Mouse (Mus musculus) midbrain, embryonic 15.5 days (tissue): ENCODE measurements around the gene Bzw2. TPM values are rescaled to one million over a fixed set of nuclear protein-coding genes. Genes with fewer than 3 reads are reported as not detected.
A peak's percentile ranks its signal among the peaks of the same experiment; 100 is the strongest.

Experiments used
- ATAC-seq: fragments of 200-750 bp; cut with Nextera tagmentation; replicated peaks from 2 replicates; pipeline ENCODE4 v1.8.0; 2017; ENCODE audit warnings: moderate TSS enrichment
- H3K27ac ChIP-seq: fragments of 300-500 bp; sonication (generic); 2 replicates; pipeline ENCODE4 v1.5.1; 2015; ENCODE audit warnings: mild to moderate bottlenecking, inconsistent platforms
- H3K27me3 ChIP-seq: fragments of 300-500 bp; sonication (generic); replicated peaks from 2 replicates; pipeline ENCODE4 v1.6.1; 2015; ENCODE audit warnings: inconsistent platforms
- H3K36me3 ChIP-seq: fragments of 300-500 bp; sonication (generic); replicated peaks from 2 replicates; pipeline ENCODE4 v1.6.1; 2015; ENCODE audit warnings: inconsistent platforms
- H3K4me1 ChIP-seq: fragments of 300-500 bp; sonication (generic); 2 replicates; pipeline ENCODE4 v1.6.1; 2015; ENCODE audit warnings: inconsistent platforms
- H3K4me2 ChIP-seq: fragments of 300-500 bp; sonication (generic); 2 replicates; pipeline ENCODE4 v1.6.1; 2015; ENCODE audit warnings: inconsistent platforms, mild to moderate bottlenecking, moderate library complexity
- H3K4me3 ChIP-seq: fragments of 300-500 bp; sonication (generic); 2 replicates; pipeline ENCODE4 v1.5.1; 2015; ENCODE audit warnings: mild to moderate bottlenecking, inconsistent platforms
- H3K9ac ChIP-seq: fragments of 300-500 bp; sonication (generic); 2 replicates; pipeline ENCODE4 v1.6.1; 2015; ENCODE audit warnings: mild to moderate bottlenecking, inconsistent platforms
- H3K9me3 ChIP-seq: fragments of 300-500 bp; sonication (generic); 2 replicates; pipeline ENCODE4 v1.6.1; 2016; ENCODE audit warnings: inconsistent platforms
- WGBS: fragments of 180-500 bp; shearing (Covaris S2); methylation state at CpG from one replicate; pipeline ENCODE4 v1.1.7; 2015; ENCODE audit warnings: mixed read lengths; 5-methylcytosine and 5-hydroxymethylcytosine counted together
- polyA plus RNA-seq: library from polyadenylated mRNA; unstranded; fragments of >200 nt; fragmentation: Nextera tagmentation; extraction: Ambion mirVana; gene quantifications from 2 replicates; pipeline ENCODE4 v1.2.1, GENCODE M21; 2015

Bzw2 gene
- polyA plus RNA-seq, 1 experiment from 2014 or later, result 395 TPM

DNA sequence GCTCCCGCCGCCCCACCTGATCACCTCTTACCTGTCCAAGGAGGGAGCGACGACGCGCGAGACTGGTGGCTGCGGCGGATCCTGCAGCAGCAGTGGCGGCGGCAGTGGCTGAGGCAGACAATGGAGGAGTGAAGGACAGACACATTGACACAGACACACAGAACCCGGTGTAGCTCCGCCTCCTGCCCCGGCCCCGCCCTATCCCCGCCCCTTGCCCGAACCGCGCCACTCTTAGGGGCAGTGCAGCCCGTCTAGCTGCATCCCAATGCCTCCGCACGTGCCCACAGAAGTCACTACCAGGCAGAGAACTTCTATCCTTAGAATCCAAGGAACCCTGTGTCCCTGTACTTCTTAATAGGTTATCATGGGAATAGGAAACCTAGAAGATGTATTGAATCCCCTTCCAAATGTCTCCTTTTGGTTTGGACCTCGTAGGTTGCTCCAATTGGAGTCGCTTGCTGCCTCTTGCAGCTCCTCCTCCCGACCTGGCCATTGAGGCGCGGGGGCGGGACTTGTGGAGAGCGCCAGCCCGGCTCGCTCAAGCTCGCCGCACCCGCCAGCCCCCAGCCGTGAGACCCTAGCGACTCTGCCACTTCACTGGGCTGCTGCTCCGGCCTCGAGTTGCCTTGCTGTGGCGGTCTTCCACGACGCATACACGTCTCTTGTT lies 1.1 kb downstream of the Bzw2 start, which contains the start of gene Ankmy2:
Ankmy2 (plus strand) TSS at position 478 of the 667 bp plus-strand sequence.
- Histone ChIP-seq H3K9me3 (no peaks in the 10 kb centered on the region), H3K27ac (peak within 1 kb of the TSS; percentile 92), H3K36me3 (no peaks in the 10 kb centered on the region), H3K4me3 (peak within 1 kb of the TSS; percentile 73), H3K27me3 (no peaks in the 10 kb centered on the region), H3K4me2 (peak within 1 kb of the TSS; percentile 63), H3K9ac (peak within 1 kb of the TSS; percentile 84), H3K4me1 (peaks cover 29% of the 10 kb centered on the region)
- peak; percentile 97 for ATAC-seq
- WGBS, result under 1% methylated on average over 42 of the region's 42 CpGs

DNA sequence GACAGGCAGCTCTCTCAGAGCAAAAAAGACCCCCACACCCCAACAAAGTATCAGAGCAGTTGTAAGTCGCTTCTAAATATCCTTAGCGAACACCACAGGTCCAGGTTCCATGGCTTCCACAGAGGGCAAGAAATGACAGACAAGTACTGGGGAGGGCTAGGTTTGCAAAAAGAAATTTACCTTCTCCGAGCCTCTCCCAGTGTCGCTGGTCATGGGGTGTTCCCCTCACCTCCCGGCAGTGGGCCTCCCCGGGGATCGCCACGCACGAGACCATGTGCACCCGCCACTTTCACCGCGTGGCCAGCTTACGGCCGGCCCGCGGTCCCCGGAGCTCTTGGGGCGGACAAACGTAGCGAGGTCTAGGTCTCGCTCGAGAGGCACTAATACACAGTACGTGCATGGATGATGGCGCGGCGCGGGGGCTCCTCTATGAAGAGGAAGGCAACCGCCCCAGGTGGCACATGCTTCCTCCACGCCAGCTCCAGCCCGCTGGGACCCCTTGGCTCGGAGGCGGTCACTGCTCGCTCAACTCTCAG lies 1.7 kb downstream of the Bzw2 start:
- under 1% methylated on average over 33 of the region's 33 CpGs for WGBS
- no peaks in the 10 kb centered on the region for H3K27me3 ChIP-seq
- peak overlapping the region; percentile 92 for H3K27ac ChIP-seq
- H3K4me2 ChIP-seq, result peak overlapping the region; percentile 63
- H3K9ac ChIP-seq, result peak overlapping the region; percentile 80
- H3K4me1 ChIP-seq, result peaks cover 29% of the 10 kb centered on the region
- H3K4me3 ChIP-seq, result peak overlapping the region; percentile 73
- H3K36me3 ChIP-seq, result no peaks in the 10 kb centered on the region
- ATAC-seq, result peak; percentile 71
- H3K9me3 ChIP-seq, result no peaks in the 10 kb centered on the region

DNA sequence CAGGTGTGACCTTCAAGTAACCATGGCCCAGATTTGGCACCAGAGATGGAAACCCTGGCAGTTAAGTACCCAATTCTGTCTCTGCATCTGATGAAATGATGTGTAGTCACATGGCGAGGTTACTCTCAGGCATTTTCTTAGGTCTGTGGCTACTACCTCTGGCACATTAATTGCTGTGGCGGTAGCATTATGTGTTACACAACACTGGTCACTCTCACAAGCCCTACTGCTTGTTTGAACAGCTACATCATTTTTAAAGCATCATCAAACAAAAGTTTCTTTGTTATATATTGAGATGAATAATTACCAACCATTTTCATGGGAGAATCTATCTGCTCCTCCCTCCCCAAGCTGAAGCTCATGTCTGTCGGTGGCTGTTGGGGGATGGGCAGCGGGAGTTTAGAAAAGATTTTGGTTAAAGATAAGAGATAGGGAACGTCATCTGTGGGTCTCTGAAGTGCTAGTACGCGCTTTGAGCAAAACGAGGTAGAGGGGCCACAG lies 2.7 kb downstream of the Bzw2 start:
- no peaks in the 10 kb centered on the region for H3K36me3 ChIP-seq
- peak overlapping the region; percentile 80 for H3K9ac ChIP-seq
- peaks cover 32% of the 10 kb centered on the region for H3K4me1 ChIP-seq
- H3K4me3 ChIP-seq, result peak overlapping the region; percentile 73
- H3K4me2 ChIP-seq, result peak overlapping the region; percentile 63
- H3K9me3 ChIP-seq, result no peaks in the 10 kb centered on the region
- no peaks in the 10 kb centered on the region for H3K27me3 ChIP-seq
- no peak for ATAC-seq
- peak overlapping the region; percentile 92 for H3K27ac ChIP-seq
- 6% methylated on average over 8 of the region's 8 CpGs for WGBS

DNA sequence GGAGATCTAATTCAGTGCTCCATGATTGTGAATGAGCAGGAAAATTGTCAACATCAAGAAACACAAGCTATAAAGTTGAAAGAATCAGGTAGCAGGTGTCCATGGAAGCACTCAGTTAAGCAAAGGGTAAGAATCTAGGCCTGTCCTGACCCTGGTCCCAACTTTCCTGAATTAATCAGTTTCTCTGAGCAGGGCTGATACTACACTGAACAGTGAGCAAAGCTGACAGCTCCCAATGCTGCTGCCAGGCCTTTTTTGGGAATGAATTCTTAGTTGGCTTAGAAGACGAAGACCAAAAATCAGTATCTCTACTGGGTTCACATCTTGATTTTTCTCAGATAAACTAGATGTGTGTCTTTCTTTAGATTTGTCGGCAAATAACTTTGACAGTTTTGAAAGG lies 7.1 kb downstream of the Bzw2 start:
- no peak overlapping the region for H3K4me3 ChIP-seq
- no peak overlapping the region for H3K27ac ChIP-seq
- 88% methylated on average over 2 of the region's 2 CpGs for WGBS
- no peaks in the 10 kb centered on the region for H3K36me3 ChIP-seq
- no peak overlapping the region for H3K9ac ChIP-seq
- no peaks in the 10 kb centered on the region for H3K27me3 ChIP-seq
- no peak overlapping the region for H3K4me2 ChIP-seq
- no peaks in the 10 kb centered on the region for H3K9me3 ChIP-seq
- no peak for ATAC-seq
- peaks cover 18% of the 10 kb centered on the region for H3K4me1 ChIP-seq

DNA sequence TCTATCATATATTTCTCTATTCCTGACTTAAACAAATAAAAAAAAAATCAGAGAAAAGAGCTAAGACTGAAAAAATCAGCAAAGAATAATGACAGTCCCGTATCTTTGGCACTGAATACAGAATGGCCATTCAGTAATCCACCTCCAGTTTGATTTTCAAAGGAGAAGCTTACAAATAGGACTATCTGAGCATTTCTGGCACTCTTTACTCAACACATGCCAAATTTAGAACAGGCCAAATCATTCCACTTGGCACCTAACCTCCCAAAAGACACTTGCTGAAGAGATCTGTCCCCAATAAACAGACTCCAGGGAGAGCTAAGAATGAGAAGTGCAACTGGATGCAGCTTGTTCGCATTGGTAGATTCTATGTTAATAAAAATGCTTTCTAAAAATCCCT lies 7.6 kb downstream of the Bzw2 start:
- Histone ChIP-seq H3K27me3 (no peaks in the 10 kb centered on the region), H3K9me3 (no peaks in the 10 kb centered on the region), H3K27ac (no peak overlapping the region), H3K4me1 (peaks cover 18% of the 10 kb centered on the region), H3K4me3 (no peak overlapping the region), H3K36me3 (no peaks in the 10 kb centered on the region), H3K4me2 (no peak overlapping the region), H3K9ac (no peak overlapping the region)
- 83% methylated on average over 2 of the region's 2 CpGs for WGBS
- no peak for ATAC-seq

DNA sequence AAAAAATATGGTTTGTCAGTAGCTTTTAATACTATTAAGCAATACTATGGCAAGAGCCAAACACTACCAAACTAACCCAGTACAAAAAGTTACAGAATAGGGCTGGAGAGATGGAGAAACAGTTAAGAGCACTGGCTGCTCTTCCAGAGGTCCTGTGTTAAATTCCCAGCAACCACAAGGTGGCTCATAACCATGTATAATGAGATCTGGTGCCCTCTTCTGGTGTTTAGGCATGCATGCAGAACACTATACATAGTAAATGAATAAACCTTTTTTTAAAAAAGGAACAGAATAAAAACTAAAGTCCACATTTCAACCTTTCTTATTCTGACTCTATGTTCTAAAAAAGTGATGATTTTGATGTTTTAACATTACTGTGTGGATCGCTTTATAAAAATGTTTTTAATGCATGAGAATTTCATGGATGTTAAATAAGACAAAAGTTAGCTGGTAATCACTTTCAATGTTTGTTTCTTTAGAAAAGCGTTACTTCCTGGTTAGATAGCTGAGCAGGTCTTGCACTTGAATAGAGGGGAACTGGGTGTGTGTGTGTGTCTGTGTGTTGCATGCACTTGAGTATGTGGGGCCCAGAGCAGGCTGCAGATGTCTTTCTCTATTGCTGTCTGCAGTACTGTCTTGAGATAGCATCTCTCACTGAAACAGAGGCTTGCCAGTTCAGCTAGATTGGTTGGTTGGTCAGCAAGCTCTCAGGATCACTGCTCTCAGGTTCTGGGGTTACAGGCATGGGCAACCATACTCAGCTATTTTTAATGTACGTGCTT lies 11.5 kb downstream of the Bzw2 start:
- Histone ChIP-seq H3K27ac (no peak overlapping the region), H3K9ac (no peak overlapping the region), H3K36me3 (no peaks in the 10 kb centered on the region; the same call in 1 of the 2 replicates), H3K27me3 (no peaks in the 10 kb centered on the region), H3K4me1 (peaks cover 3% of the 10 kb centered on the region), H3K4me2 (no peak overlapping the region), H3K4me3 (no peak overlapping the region), H3K9me3 (no peaks in the 10 kb centered on the region)
- WGBS, result 98% methylated on average over 3 of the region's 3 CpGs
- no peak for ATAC-seq

DNA sequence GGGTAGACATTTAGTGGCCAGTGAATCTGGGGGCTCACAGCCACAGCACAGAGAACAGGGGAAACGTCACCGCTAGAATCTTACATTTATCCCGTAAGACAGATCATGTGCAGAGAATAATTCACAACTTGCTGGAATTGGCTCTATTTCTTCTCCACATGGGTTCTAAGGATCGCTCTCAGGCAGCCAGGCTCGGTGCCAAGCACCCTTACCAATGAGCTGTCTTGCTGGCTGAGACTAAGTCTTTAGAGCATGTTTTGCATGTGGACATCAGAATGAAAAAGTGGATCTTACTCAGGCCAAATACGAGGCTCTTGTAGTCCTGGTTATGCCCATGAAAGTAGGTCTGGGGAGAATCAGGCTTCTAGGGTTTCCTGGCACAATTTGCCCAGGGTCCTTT lies 17.5 kb downstream of the Bzw2 start:
- no peak overlapping the region for H3K4me3 ChIP-seq
- H3K9me3 ChIP-seq, result no peaks in the 10 kb centered on the region
- no peak overlapping the region for H3K27ac ChIP-seq
- ATAC-seq, result no peak
- no peaks in the 10 kb centered on the region for H3K27me3 ChIP-seq
- H3K4me1 ChIP-seq, result no peaks in the 10 kb centered on the region
- H3K9ac ChIP-seq, result no peak overlapping the region
- 92% methylated on average over 6 of the region's 6 CpGs for WGBS
- H3K36me3 ChIP-seq, result peaks cover 5% of the 10 kb centered on the region; the same call in 1 of the 2 replicates
- H3K4me2 ChIP-seq, result no peak overlapping the region

DNA sequence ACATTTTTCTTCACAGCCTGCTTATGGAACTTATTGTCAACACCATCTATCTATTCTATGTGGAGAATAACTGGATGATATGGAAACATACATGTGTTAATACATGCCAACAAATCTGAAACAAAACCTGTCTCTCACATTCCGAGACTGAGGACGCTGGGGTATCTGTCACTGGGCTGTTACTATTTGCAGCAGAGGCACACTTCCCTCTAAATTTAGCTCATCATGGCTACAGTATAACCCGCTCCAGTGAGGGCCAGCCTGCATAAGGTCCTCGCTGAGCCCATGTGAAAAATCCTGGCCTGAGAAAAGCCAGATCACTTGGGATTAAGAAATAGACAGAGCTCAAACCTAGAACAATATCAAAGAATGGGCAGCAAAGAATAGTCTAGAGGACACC lies 20.7 kb downstream of the Bzw2 start:
- no peak overlapping the region for H3K9ac ChIP-seq
- H3K4me2 ChIP-seq, result no peak overlapping the region
- no peaks in the 10 kb centered on the region for H3K27me3 ChIP-seq
- no peak overlapping the region for H3K27ac ChIP-seq
- 0 out of 2 replicates have a peak, but pooled peaks cover 19% of the 10 kb centered on the region for H3K36me3 ChIP-seq
- no peaks in the 10 kb centered on the region for H3K4me1 ChIP-seq
- no peak overlapping the region for H3K4me3 ChIP-seq
- no peaks in the 10 kb centered on the region for H3K9me3 ChIP-seq
- 97% methylated on average over 4 of the region's 4 CpGs for WGBS
- no peak for ATAC-seq

DNA sequence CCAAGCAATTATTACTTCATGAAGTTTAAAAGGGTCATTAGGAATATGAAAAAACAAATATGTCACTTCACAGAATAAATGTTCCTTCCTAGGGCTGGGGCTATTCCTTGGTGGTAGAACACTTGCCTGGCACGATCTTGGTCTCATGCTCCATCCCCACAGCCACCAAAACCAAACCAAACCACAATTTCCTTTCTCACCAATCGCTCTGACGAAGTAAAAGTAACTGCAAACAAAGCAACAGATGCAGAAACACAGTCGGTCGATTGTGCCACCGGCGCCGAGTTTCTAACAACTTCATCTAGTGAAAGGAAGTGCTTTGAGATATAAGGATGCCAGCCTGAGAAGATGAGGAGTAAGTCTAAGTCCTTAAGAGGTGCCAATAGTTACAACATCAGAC lies 21.6 kb downstream of the Bzw2 start:
- Histone ChIP-seq H3K9me3 (no peaks in the 10 kb centered on the region), H3K27ac (no peak overlapping the region), H3K27me3 (no peaks in the 10 kb centered on the region), H3K4me1 (no peaks in the 10 kb centered on the region), H3K36me3 (peaks cover 19% of the 10 kb centered on the region), H3K9ac (no peak overlapping the region), H3K4me2 (no peak overlapping the region), H3K4me3 (no peak overlapping the region)
- WGBS, result 96% methylated on average over 8 of the region's 8 CpGs
- no peak for ATAC-seq

DNA sequence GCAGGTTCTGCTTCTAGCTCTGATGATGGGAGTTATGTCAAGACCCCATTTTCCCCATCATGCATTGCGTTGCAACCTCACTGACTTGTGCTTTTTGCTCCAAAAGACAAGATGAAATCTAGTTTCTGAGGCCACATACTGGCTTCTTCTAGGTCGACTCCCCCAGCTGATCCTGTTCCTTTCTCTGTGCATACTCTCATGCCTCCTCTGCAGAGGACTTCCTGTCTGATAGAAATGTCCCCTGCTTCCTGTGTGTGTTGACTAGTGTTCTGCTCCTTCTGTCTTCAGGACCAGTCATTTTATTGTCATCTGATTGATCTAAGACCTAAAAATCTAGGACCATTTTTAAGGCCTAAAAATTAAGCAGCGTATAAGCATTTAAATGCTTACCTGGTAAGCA lies 22.5 kb downstream of the Bzw2 start:
- H3K27me3 ChIP-seq, result no peaks in the 10 kb centered on the region
- WGBS, result 92% methylated on average over 3 of the region's 3 CpGs
- H3K4me1 ChIP-seq, result no peaks in the 10 kb centered on the region
- H3K4me2 ChIP-seq, result no peak overlapping the region
- no peaks in the 10 kb centered on the region for H3K9me3 ChIP-seq
- H3K4me3 ChIP-seq, result no peak overlapping the region
- no peak for ATAC-seq
- H3K36me3 ChIP-seq, result peaks cover 16% of the 10 kb centered on the region
- H3K9ac ChIP-seq, result no peak overlapping the region
- no peak overlapping the region for H3K27ac ChIP-seq

DNA sequence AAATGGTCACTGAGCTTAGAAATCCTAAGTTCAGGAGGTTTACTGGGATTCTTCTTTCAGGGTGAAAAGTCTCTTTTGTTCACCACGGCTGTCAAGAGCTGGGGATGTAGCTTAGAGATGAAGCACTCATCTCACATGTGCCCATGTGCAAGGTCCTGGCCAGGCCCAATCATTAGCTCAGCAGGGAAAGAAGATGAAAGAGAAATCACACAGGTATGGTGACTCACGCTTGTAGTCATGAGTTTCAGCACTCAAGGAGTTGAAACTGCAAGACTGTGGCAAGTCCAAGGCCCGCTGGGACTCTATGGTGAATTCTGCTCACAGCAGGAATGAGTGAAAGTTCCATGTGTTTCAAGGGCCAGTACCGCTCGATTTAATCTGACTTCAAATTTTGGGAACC lies 23.8 kb downstream of the Bzw2 start:
- no peak for ATAC-seq
- no peak overlapping the region for H3K9ac ChIP-seq
- WGBS, result 95% methylated on average over 5 of the region's 5 CpGs
- no peak overlapping the region for H3K27ac ChIP-seq
- H3K4me2 ChIP-seq, result no peak overlapping the region
- H3K36me3 ChIP-seq, result peaks cover 20% of the 10 kb centered on the region
- H3K4me3 ChIP-seq, result no peak overlapping the region
- H3K4me1 ChIP-seq, result no peaks in the 10 kb centered on the region
- no peaks in the 10 kb centered on the region for H3K9me3 ChIP-seq
- no peaks in the 10 kb centered on the region for H3K27me3 ChIP-seq

DNA sequence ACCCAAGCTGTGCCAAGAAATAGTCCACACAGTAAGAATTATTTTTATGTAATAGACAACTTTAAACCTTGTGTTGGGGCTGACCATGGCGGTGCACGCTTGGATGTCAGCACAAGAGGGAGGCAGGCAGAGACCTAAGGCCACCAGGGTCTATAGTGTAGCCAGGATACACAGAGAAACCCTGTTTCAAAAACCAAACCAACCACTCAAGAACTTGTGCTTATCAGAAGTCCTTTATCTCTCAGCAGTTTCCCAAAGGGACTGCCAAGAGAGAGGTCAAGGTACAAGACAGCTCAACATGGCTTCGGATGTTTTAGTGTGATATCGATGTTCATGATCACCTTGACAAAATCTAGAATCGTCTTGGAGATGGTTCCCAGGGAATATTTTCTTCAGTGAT lies 24.3 kb downstream of the Bzw2 start:
- Histone ChIP-seq H3K27me3 (no peaks in the 10 kb centered on the region), H3K4me2 (no peak overlapping the region), H3K4me3 (no peak overlapping the region), H3K9me3 (no peaks in the 10 kb centered on the region), H3K27ac (no peak overlapping the region), H3K36me3 (peaks cover 23% of the 10 kb centered on the region), H3K4me1 (no peaks in the 10 kb centered on the region), H3K9ac (no peak overlapping the region)
- no peak for ATAC-seq
- 94% methylated on average over 5 of the region's 5 CpGs for WGBS
